ENCODE assay signal across 7 mouse cellular contexts in the genomic region with DNA sequence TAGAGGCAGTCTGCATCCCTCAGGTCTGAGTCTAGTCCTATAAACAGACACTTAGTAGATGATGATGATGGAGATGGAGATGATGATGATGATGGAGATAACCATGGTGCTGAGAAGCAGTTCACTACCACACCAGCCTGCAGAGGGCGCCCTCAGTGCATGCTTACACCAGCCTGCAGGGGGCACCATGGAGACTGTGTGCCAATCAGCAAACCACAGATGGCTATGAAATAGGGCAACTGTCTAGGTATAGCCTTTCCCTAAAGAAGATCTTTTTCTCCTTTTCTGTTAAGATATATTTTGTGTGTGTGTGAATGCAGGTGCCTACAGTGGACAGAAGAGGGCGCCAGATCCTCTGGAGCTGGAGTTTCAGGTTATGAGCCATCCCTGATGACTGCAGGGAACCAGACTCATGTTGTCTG. TPM values are rescaled to one million over a fixed set of nuclear protein-coding genes. Genes with fewer than 3 reads are reported as not detected.
A peak's percentile ranks its signal among the peaks of the same experiment; 100 is the strongest.
DNase-seq lines count a peak whose midpoint lies in the region; ATAC-seq and TF ChIP-seq lines count a peak whose summit lies in the region.

No protein-coding gene starts in this region.

- no peaks in the 10 kb centered on the region for H3K9me3 ChIP-seq in kidney, embryonic 15.5 days (replicated peaks)
- H3K9me3 ChIP-seq in liver, embryonic 13.5 days (replicated peaks) = no peaks in the 10 kb centered on the region
- H3K9me3 ChIP-seq in stomach, postnatal 0 days (ENCODE audit: control insufficient read depth, low read length) = no peaks in the 10 kb centered on the region

- TF ChIP-seq CTCF in stomach, postnatal 0 days (IDR thresholded peaks at IDR 0.05; ENCODE audit: low read depth) = peak; percentile 85

- H3K36me3 ChIP-seq in kidney, embryonic 15.5 days = no peaks in the 10 kb centered on the region
- no peaks in the 10 kb centered on the region for H3K36me3 ChIP-seq in liver, embryonic 13.5 days
- H3K36me3 ChIP-seq in stomach, postnatal 0 days (ENCODE audit: control insufficient read depth, insufficient read depth, low read length) = no peaks in the 10 kb centered on the region

- H3K4me2 ChIP-seq in kidney, embryonic 15.5 days = no peak overlapping the region
- no peak overlapping the region for H3K4me2 ChIP-seq in liver, embryonic 13.5 days
- H3K4me2 ChIP-seq in stomach, postnatal 0 days (replicated peaks; ENCODE audit: low read depth) = no peak overlapping the region

- no peak for ATAC-seq in kidney, embryonic 15.5 days (replicated peaks; ENCODE audit: low FRiP score)
- ATAC-seq in liver, embryonic 13.5 days (ENCODE audit: low read depth) = no peak
- ATAC-seq in stomach, postnatal 0 days (ENCODE audit: low FRiP score, low TSS enrichment) = no peak

- H3K4me1 ChIP-seq in kidney, embryonic 15.5 days = peaks cover 63% of the 10 kb centered on the region
- peaks cover 17% of the 10 kb centered on the region for H3K4me1 ChIP-seq in liver, embryonic 13.5 days (replicated peaks)
- peaks cover 3% of the 10 kb centered on the region; the same call in 1 of the 2 replicates for H3K4me1 ChIP-seq in stomach, postnatal 0 days (replicated peaks; ENCODE audit: control insufficient read depth, insufficient read depth)

- no peak overlapping the region for H3K27ac ChIP-seq in kidney, embryonic 15.5 days
- H3K27ac ChIP-seq in liver, embryonic 13.5 days = no peak overlapping the region
- H3K27ac ChIP-seq in stomach, postnatal 0 days (replicated peaks) = no peak overlapping the region

- H3K27me3 ChIP-seq in kidney, embryonic 15.5 days = no peaks in the 10 kb centered on the region
- peaks cover 54% of the 10 kb centered on the region for H3K27me3 ChIP-seq in liver, embryonic 13.5 days
- H3K27me3 ChIP-seq in stomach, postnatal 0 days (ENCODE audit: control insufficient read depth, insufficient read depth, low read length) = no peaks in the 10 kb centered on the region

- no peak overlapping the region for H3K9ac ChIP-seq in kidney, embryonic 15.5 days
- H3K9ac ChIP-seq in liver, embryonic 13.5 days = no peak overlapping the region
- no peak overlapping the region for H3K9ac ChIP-seq in stomach, postnatal 0 days (ENCODE audit: low read length)

- WGBS in kidney, embryonic 15.5 days = 21% methylated on average over 2 of the region's 2 CpGs
- 6% methylated on average over 2 of the region's 2 CpGs for WGBS in liver, embryonic 13.5 days (ENCODE audit: insufficient replicate concordance)
- 17% methylated on average over 2 of the region's 2 CpGs for WGBS in stomach, postnatal 0 days

- H3K4me3 ChIP-seq in kidney, embryonic 15.5 days (replicated peaks) = no peak overlapping the region
- H3K4me3 ChIP-seq in liver, embryonic 13.5 days (replicated peaks) = no peak overlapping the region
- no peak overlapping the region for H3K4me3 ChIP-seq in stomach, postnatal 0 days (ENCODE audit: low read depth, low read length)

- peak; percentile 50 for DNase-seq in kidney, adult 18-20 months
- peak; percentile 39 for DNase-seq in 3134 (ENCODE audit: extremely low read depth, insufficient read length, low spot score)
- DNase-seq in CD4-positive helper T cell, adult 2 months (ENCODE audit: low read depth, low spot score) = peak; percentile 42
- DNase-seq in c-Kit-negative CD71-positive TER-119-positive erythroid progenitor cells, embryonic 14.5 days (ENCODE audit: low read depth, low spot score) = peak; percentile 19
- peak; percentile 34 for DNase-seq in liver, embryonic 13.5 days
- peak; percentile 59 for DNase-seq in stomach, postnatal 0 days (ENCODE audit: low spot score)

- TF ChIP-seq EP300 in stomach, postnatal 0 days (optimal IDR thresholded peaks at IDR 0.05) = no peak

RNA-seq across cellular contexts. Expression of a gene that starts 4.8 kb away (rescaled TPM):
- polyA plus RNA-seq in kidney, embryonic 15.5 days (2015; fragmentation: Nextera tagmentation; extraction: Ambion mirVana) = 18.2 and 21.8 TPM in 2 replicates
- 0.84 and 1.1 TPM in 2 replicates for polyA plus RNA-seq in liver, embryonic 13.5 days (2015; fragmentation: Nextera tagmentation; extraction: Ambion mirVana)
- 4.8 and 5.0 TPM in 2 replicates for polyA plus RNA-seq in stomach, postnatal 0 days (2015; fragmentation: Nextera tagmentation; extraction: Ambion mirVana)

RNA-seq across cellular contexts. Expression of a gene that starts 42.9 kb away (rescaled TPM):
- polyA plus RNA-seq in kidney, embryonic 15.5 days (2015; fragmentation: Nextera tagmentation; extraction: Ambion mirVana) = 0.53 and 0.80 TPM in 2 replicates
- polyA plus RNA-seq in liver, embryonic 13.5 days (2015; fragmentation: Nextera tagmentation; extraction: Ambion mirVana) = 5.6 and 6.1 TPM in 2 replicates
- not detected in 2 replicates for polyA plus RNA-seq in stomach, postnatal 0 days (2015; fragmentation: Nextera tagmentation; extraction: Ambion mirVana)

RNA-seq across cellular contexts. Expression of a gene that starts 46.5 kb away (rescaled TPM):
- 11,555 and 13,702 TPM in 2 replicates for polyA plus RNA-seq in kidney, embryonic 15.5 days (2015; fragmentation: Nextera tagmentation; extraction: Ambion mirVana)
- polyA plus RNA-seq in liver, embryonic 13.5 days (2015; fragmentation: Nextera tagmentation; extraction: Ambion mirVana) = 140,141 and 155,581 TPM in 2 replicates
- polyA plus RNA-seq in stomach, postnatal 0 days (2015; fragmentation: Nextera tagmentation; extraction: Ambion mirVana) = 728 and 926 TPM in 2 replicates

RNA-seq across cellular contexts. Expression of a gene that starts 56.0 kb away (rescaled TPM):
- polyA plus RNA-seq in kidney, embryonic 15.5 days (2015; fragmentation: Nextera tagmentation; extraction: Ambion mirVana) = 2.3 and 2.5 TPM in 2 replicates
- polyA plus RNA-seq in liver, embryonic 13.5 days (2015; fragmentation: Nextera tagmentation; extraction: Ambion mirVana) = 111 and 141 TPM in 2 replicates
- polyA plus RNA-seq in stomach, postnatal 0 days (2015; fragmentation: Nextera tagmentation; extraction: Ambion mirVana) = 0.18 TPM in 1 of 2 replicates, not detected in the other

RNA-seq across cellular contexts. Expression of a gene that starts 59.5 kb away (rescaled TPM):
- 4,301 and 5,259 TPM in 2 replicates for polyA plus RNA-seq in kidney, embryonic 15.5 days (2015; fragmentation: Nextera tagmentation; extraction: Ambion mirVana)
- polyA plus RNA-seq in liver, embryonic 13.5 days (2015; fragmentation: Nextera tagmentation; extraction: Ambion mirVana) = 56,818 and 64,288 TPM in 2 replicates
- polyA plus RNA-seq in stomach, postnatal 0 days (2015; fragmentation: Nextera tagmentation; extraction: Ambion mirVana) = 317 and 411 TPM in 2 replicates

Comparison
In these comparisons a context has a peak if more than half of its experiments do, and no peak if none do; other contexts are left out.
1. RNA of a gene that starts 46.5 kb away (polyA plus RNA-seq): 140,141 to 155,581 TPM in liver, embryonic 13.5 days and 11,555 to 13,702 TPM in kidney, embryonic 15.5 days; 728 to 926 TPM in stomach, postnatal 0 days; every median in the first group is over 10 times any median in the second.
2. Peak in every context shown above with its lines, with median percentiles within 50 percentile points of each other: DNase-seq.